Mouse (Mus musculus) cortical plate, adult 2 months (tissue): Measurements from ENCODE around the gene P4hb. TPM values are rescaled to one million over a fixed set of nuclear protein-coding genes. Genes with fewer than 3 reads are reported as not detected.
"Not testable (repeated sequence)": the region's sequence is repeated elsewhere in the genome, so short reads cannot be mapped to it uniquely, and the experiment has no call there.

Experiments used
- H3K27ac ChIP-seq: fragments of 200-500 bp; 2 replicates; pipeline ENCODE4 v1.5.1; 2012; ENCODE audit warnings: low read length, control low read depth, inconsistent platforms; ENCODE audit not compliant: insufficient read depth
- H3K4me1 ChIP-seq: fragments of 200-500 bp; 2 replicates; pipeline ENCODE4 v1.6.1; 2011; ENCODE audit warnings: low read length; ENCODE audit not compliant: control insufficient read depth, insufficient read depth
- H3K4me3 ChIP-seq: fragments of 200-500 bp; 2 replicates; pipeline ENCODE4 v1.5.1; 2011; ENCODE audit warnings: mild to moderate bottlenecking, low read length, control low read depth; ENCODE audit not compliant: insufficient read depth
- CTCF ChIP-seq: fragments of 200-500 bp; IDR thresholded peaks from 2 replicates; pipeline ENCODE4 v1.5.1; 2011; ENCODE audit warnings: mild to moderate bottlenecking, control low read depth, low read length; ENCODE audit not compliant: insufficient read depth; ENCODE audit errors: extremely low read depth
- POLR2A ChIP-seq: fragments of 200-500 bp; IDR thresholded peaks from 2 replicates; pipeline ENCODE4 v1.6.1; 2011; ENCODE audit warnings: mild to moderate bottlenecking, low read length, control low read depth; ENCODE audit not compliant: insufficient read depth; ENCODE audit errors: extremely low read depth
- polyA plus RNA-seq: library from polyadenylated mRNA; depleted of rRNA; stranded (reverse); fragments of >200 nt; gene quantifications from 2 replicates; pipeline ENCODE4 v1.2.3, GENCODE M21; 2012

Gene P4hb
- polyA plus RNA-seq, 1 experiment = 91.2 TPM

DNA sequence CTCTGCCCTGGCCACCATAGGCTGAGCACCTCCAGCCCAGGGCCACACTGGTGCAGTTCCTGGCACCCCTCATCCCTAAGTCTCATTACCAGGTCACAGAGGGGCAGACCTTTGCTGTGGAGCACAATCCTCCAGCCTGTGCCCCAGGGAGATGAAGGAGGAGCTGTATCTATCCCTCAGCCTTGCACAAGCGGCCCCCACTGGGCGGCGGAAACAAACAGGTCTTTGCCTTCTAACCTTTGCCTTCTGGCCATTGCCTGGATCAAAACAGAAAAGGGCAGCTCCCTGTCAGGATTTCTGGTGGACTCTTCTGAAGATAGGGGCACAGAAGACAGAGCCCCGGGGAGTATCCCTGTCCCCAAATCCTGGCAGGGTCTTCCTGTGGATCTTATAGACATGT is 44.1 kb downstream of the P4hb start:
- Histone ChIP-seq H3K4me1 (no peaks in the 10 kb centered on the region), H3K4me3 (no peak overlapping the region), H3K27ac (no peak overlapping the region)
- no peak for TF ChIP-seq CTCF
- TF ChIP-seq POLR2A = no peak

DNA sequence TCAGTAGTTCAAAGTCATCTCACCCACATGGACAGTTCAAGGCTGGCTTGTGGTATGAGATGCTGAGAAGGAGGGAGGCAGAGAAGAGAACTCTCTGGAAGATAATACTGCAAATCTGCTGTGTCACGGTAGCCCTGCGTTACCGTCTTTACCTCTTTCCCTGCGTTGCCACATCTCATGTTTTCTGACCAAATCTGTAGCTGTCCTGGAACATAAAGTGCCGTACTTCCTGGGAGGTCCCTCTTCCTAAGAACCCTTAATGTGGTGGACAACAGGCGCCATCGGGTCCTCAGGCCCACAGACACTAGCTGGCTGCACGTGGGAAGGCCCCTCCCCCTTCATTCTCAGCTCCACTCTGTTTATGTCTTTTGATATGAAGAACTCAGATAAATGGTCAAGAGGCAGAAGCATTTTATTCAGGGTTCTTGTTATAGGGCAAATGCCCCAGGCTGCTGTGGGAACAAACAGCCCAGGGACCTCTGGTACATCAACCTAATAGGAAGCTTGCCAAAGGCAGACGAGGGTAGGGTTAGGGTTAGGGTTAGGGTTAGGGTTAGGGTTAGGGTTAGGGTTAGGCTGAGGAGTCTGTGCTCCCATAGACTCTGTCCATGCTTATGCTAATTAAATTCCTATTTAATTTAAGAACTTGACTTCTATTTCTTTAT is 45.2 kb downstream of the P4hb start:
- Histone ChIP-seq H3K4me3 (no peak overlapping the region), H3K27ac (no peak overlapping the region), H3K4me1 (no peaks in the 10 kb centered on the region)
- TF ChIP-seq CTCF = no peak
- TF ChIP-seq POLR2A = no peak

DNA sequence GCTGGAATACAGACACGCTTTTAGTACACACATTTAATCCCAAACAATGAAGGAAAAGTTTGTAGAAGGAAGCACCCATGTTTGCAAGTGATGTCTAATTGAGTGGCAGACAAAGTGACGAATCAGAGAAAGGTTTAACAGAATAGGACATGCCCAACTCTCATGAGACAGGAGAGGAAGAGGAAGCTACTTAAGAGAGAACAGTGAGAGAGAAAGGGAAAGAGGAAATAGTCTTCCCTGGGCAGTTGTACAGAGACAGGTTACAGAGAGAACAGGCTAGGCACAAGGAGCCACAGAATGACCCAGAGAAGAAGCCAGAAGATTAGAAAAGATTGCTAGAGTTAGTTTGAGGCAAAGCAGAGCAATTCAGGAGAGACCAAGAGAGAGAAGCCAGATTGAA is 47.1 kb downstream of the P4hb start:
- H3K4me1 ChIP-seq = no peaks in the 10 kb centered on the region
- H3K4me3 ChIP-seq = no peak overlapping the region
- TF ChIP-seq CTCF = no peak
- no peak for TF ChIP-seq POLR2A
- H3K27ac ChIP-seq = no peak overlapping the region

DNA sequence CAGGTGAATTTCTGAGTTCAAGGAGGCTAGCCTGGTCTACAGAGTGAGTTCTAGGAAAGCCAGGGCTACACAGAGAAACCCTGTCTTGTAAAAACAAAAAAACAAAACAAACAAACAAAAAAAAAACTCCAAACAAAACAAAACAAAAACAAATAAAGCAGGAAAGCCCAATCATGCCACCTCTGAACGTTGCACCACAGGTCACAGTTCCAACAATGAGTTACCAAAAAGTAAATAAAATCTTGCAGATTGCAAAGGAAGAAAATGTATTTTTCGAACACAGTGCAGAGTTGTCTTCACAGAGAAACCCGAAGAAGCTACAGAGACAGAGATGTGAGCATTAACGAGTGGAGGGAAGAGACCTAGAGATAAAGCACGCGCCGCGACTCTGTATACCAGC is 50.5 kb downstream of the P4hb start:
- no peak overlapping the region for H3K27ac ChIP-seq
- TF ChIP-seq CTCF = no peak
- no peak for TF ChIP-seq POLR2A
- H3K4me1 ChIP-seq = peaks cover 4% of the 10 kb centered on the region; the same call in 1 of the 2 replicates
- H3K4me3 ChIP-seq = no peak overlapping the region

DNA sequence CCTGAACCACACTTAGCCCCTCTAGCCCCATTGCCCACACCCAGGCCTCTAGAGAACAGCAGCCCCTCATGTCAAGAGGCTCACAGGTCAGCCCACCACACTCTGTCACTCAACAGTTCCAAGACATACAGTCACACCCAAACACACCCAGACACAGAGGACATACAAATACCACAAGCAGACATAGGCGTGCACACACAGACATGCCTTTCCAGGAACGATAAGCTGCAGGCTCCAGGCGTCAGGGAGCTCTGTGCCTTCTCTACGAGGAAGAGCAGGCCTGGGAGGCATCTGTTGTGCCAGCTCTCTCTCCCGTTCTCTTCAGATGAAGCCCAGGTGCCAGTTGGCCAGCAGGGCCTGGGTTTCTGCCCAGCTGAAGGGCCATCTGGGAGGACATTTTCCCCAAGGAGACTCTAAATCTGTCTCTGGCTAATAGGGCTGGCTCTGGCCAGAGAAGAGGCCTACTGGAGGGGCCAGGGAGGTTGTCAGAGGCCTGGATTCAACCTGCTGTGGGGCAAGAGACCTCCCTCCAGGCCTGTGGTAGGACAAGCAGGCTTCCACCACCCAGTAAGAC is 52.0 kb downstream of the P4hb start:
- TF ChIP-seq POLR2A (no peak), CTCF (no peak)
- H3K27ac ChIP-seq = no peak overlapping the region

DNA sequence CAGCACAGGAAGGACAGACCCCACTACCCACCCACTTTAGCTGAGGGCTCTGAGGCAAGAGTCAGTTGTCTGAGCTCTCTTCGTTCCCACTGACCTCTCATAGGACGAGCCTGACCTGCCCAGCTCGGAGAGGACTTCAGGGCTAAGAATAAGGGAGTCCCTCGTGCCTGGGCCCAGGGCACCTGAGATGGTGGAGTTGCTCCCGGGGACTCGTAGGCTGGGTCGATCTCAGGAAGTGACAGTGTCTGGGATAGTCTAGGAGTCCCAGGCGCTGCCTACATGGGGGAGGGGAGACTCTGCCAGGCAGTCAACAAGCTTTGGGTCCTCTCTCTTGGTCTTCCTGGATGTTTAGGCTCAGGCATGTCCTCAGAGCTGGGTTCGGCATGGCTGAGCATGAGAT is 52.6 kb downstream of the P4hb start:
- TF ChIP-seq CTCF (no peak), POLR2A (no peak)
- no peak overlapping the region for H3K27ac ChIP-seq
- no peak overlapping the region for H3K4me3 ChIP-seq
- peaks cover 4% of the 10 kb centered on the region; the same call in 1 of the 2 replicates for H3K4me1 ChIP-seq

More for the DNA sequence above, 52.0 kb downstream of the P4hb start:
- H3K4me1 ChIP-seq = peaks cover 4% of the 10 kb centered on the region; the same call in 1 of the 2 replicates
- no peak overlapping the region for H3K4me3 ChIP-seq

DNA sequence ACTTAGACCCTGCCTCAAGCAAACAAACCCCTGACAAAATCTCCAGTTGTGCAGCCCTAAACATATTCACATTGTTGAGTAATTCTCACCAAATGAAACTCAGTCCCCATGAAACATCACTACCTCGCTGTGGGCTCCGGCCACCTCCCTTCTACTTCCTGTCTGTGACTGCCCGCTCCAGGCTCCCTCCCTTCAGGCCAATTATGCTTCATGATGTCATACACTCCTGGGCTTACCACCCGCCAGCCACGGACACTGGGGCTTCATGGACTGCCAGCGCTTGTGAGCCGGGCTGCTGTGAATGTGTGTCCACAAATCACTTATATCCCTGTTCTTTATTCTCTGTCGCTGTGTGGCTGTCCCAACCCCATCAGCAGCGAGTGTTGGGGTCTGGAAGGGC is 53.3 kb downstream of the P4hb start:
- H3K4me3 ChIP-seq = no peak overlapping the region
- H3K27ac ChIP-seq = no peak overlapping the region
- TF ChIP-seq POLR2A (no peak), CTCF (no peak)
- peaks cover 4% of the 10 kb centered on the region; the same call in 1 of the 2 replicates for H3K4me1 ChIP-seq

DNA sequence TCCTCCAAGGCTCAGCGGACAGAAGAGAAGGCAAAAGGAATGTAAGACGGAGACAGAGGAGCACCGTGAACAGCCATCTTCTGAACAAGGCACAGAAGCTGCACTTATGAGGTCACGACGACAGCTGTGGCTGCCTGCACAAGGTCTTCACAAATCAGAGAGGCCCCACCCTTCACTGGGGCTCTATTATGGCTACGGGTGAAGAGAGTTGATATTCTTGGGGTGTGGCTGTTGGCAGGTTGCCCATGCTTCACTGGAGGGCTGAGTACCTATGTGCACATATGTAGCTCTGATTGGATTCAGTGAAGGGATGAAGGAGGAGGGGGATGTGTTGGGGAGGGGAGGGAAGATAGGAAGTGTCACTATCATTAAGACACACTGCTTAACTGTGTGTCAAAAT is 54.5 kb downstream of the P4hb start:
- no peak for TF ChIP-seq POLR2A
- no peak for TF ChIP-seq CTCF
- Histone ChIP-seq H3K4me3 (no peak overlapping the region), H3K27ac (no peak overlapping the region), H3K4me1 (peaks cover 4% of the 10 kb centered on the region; the same call in 1 of the 2 replicates)

DNA sequence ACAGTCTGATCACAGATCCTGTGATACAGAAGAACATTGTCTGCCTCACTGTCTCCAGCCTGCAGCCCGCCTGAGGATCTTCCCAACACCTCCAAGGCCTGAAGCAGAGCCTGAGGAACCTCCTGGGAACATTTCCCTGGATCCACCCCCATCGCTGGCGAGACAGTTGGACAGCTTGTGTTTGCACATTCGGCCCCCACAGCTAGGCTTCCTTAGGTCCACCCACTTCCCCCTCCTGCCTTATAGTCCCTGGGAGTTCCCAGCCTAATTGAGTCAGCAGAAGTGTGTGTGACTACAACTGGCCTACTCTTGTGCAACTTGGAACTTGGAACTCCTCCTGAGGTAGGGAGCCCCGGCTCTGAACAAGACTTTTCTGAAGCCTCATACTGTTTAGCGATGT is 55.0 kb downstream of the P4hb start:
- H3K27ac ChIP-seq = no peak overlapping the region
- no peak for TF ChIP-seq POLR2A
- peaks cover 4% of the 10 kb centered on the region; the same call in 1 of the 2 replicates for H3K4me1 ChIP-seq
- H3K4me3 ChIP-seq = no peak overlapping the region

DNA sequence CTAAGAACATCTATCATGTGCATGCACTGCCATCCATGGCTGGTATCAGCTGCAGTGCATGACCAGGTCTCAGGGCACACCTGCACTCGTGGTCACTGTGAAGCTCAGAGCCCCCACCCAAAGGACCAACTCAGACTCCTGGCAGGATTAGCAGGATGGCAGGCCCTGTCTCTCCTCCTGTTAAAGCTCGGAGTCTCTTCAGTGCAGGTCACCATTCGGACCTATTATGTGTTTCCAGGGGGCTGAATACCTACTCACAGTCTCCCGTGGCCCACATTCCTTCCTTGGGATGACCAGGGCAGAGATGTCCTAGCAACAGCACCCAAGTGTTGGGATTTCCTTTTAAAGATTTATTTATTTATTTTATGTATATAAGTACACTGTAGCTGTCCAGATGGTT is 55.9 kb downstream of the P4hb start:
- no peak overlapping the region for H3K27ac ChIP-seq
- TF ChIP-seq POLR2A = no peak
- TF ChIP-seq CTCF = no peak
- peaks cover 4% of the 10 kb centered on the region; the same call in 1 of the 2 replicates for H3K4me1 ChIP-seq
- no peak overlapping the region for H3K4me3 ChIP-seq

DNA sequence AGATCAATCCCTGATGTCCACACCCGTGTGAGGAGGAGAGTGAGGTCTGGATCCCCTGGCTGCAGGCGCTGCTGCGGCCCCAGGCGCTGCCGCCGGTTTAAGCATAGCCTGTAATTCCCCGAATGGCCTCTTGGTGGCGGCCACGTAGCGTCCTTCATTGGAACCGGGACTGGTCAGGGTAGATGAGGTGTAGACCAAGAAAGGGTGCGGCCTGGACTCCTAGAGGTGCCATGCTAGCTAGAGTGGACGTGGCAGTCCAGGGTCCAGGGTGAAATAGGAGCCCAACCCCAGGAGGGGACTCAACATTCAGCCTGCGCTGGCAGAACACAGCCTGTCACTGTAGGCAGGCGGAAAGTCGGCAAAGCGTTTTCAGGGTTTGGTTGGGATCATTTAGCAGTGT is 57.4 kb downstream of the P4hb start:
- no peak overlapping the region for H3K27ac ChIP-seq
- H3K4me3 ChIP-seq = no peak overlapping the region
- TF ChIP-seq CTCF (peak; percentile 94), POLR2A (no peak)
- H3K4me1 ChIP-seq = peaks cover 4% of the 10 kb centered on the region; the same call in 1 of the 2 replicates

DNA sequence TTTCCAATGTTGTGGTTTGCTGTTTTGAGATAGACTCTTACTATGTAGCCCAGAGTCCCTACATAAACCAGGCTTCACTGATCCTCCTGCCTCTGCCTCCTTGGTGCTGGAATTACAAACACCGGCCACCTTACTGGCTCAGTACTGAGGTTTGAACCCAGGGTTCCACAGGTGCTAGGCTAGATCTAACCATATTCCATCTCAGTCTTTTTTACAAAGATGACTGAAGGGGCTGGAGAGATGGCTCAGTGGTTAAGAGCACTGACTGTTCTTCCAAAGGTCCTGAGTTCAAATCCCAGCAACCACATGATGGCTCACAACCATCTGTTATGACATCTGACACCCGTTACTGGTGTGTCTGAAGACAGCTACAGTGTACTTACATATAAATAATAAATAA is 58.8 kb downstream of the P4hb start:
- H3K27ac ChIP-seq, H3K4me1 ChIP-seq, H3K4me3 ChIP-seq: not testable (repeated sequence)
